Mouse (Mus musculus): ENCODE measurements around the gene Dse. TPM values are rescaled to one million over a fixed set of nuclear protein-coding genes. Genes with fewer than 3 reads are reported as not detected.

Dse gene
- total and polyA plus RNA-seq, 2 experiments, result 4.4 to 12.5 TPM

DNA sequence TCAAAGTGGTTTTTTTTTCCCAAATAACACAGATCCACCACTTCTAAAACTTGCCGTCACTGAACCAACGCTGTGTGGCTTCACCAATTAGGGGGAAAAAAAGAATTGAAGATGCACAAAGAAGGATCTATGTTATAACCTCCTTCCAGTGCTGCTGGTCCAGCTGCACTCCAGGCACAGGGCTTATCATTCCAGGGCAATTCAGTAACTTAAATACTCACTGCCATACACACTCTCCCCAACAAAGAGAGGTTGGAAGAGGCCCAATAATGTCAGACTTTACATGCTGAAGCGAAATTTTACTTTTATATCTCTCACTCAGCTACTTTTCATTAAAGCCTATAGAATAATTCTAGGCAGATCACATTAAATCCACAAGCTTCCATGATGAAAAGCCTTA is 8.9 kb downstream of the Dse start:
- Histone ChIP-seq H3K4me3 (ENCODE audit: insufficient read depth, low read depth, low read length) (no peak overlapping the region), H3K4me1 (ENCODE audit: control insufficient read depth, insufficient read depth, low read length) (peaks cover 4% of the 10 kb centered on the region; the same call in 1 of the 2 replicates), H3K9ac (ENCODE audit: low read depth, low read length) (no peak overlapping the region), H3K36me3 (ENCODE audit: control insufficient read depth, insufficient read depth, low read length) (no peaks in the 10 kb centered on the region), H3K79me2 (ENCODE audit: control insufficient read depth, insufficient read depth, low read length) (no peaks in the 10 kb centered on the region; the same call in 1 of the 2 replicates), H3K27me3 (ENCODE audit: control insufficient read depth, insufficient read depth, low read length) (no peaks in the 10 kb centered on the region), H3K27ac (replicated peaks; ENCODE audit: insufficient read depth, low read depth, low read length) (peak overlapping the region; percentile 49)
- TF ChIP-seq CTCF (IDR thresholded peaks at IDR 0.05; ENCODE audit: low read depth, low read length), result no peak
- no peak for TF ChIP-seq POLR2A (IDR thresholded peaks at IDR 0.05; ENCODE audit: extremely low read depth, insufficient read depth, low read length)
- no peak for DNase-seq (ENCODE audit: extremely low read depth, low read depth, low spot score)
- WGBS, result 63% methylated on average over 3 of the region's 3 CpGs

DNA sequence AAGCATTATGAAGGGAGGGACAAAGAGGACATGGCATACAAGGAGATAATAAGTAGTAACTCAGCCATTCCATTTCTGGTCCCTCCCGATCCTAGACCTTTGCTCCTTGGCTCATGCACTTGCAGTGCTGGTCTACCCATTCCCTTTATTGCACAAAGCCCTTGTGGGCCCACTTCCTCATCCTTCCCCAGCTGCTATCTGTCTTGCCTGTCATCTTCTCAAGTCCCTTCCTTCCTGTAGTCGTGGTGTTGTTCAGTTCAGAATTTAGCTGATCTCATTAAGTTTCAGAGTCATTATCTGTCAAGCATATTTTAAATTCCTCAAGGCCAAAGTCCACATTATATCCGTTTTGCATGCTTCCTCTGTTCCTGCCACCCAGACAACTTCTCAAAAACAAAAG is 9.5 kb downstream of the Dse start:
- Histone ChIP-seq H3K27ac (replicated peaks; ENCODE audit: insufficient read depth, low read depth, low read length) (peak overlapping the region; percentile 15), H3K27me3 (ENCODE audit: control insufficient read depth, insufficient read depth, low read length) (no peaks in the 10 kb centered on the region)
- DNase-seq (ENCODE audit: extremely low read depth, low read depth, low spot score), result peak; percentile 68

GRCm38 (mm10) chr10:34197269-34197668 is 10.2 kb downstream of the Dse start:
- no peaks in the 10 kb centered on the region for H3K36me3 ChIP-seq (ENCODE audit: control insufficient read depth, insufficient read depth, low read length)
- DNase-seq (ENCODE audit: extremely low read depth, low read depth, low spot score), result no peak
- H3K9ac ChIP-seq (ENCODE audit: low read depth, low read length), result no peak overlapping the region
- no peaks in the 10 kb centered on the region; the same call in 1 of the 2 replicates for H3K79me2 ChIP-seq (ENCODE audit: control insufficient read depth, insufficient read depth, low read length)
- H3K27ac ChIP-seq (replicated peaks; ENCODE audit: insufficient read depth, low read depth, low read length), result peak overlapping the region; percentile 54
- H3K27me3 ChIP-seq (ENCODE audit: control insufficient read depth, insufficient read depth, low read length), result no peaks in the 10 kb centered on the region
- no peak overlapping the region for H3K4me3 ChIP-seq (ENCODE audit: insufficient read depth, low read depth, low read length)
- WGBS, result 62% methylated on average over 3 of the region's 3 CpGs
- H3K4me1 ChIP-seq (ENCODE audit: control insufficient read depth, insufficient read depth, low read length), result peaks cover 4% of the 10 kb centered on the region; the same call in 1 of the 2 replicates
- no peak for TF ChIP-seq CTCF (IDR thresholded peaks at IDR 0.05; ENCODE audit: low read depth, low read length)
- no peak for TF ChIP-seq POLR2A (IDR thresholded peaks at IDR 0.05; ENCODE audit: extremely low read depth, insufficient read depth, low read length)

More for the DNA sequence above, 9.5 kb downstream of the Dse start:
- 38% methylated on average over 3 of the region's 3 CpGs for WGBS
- H3K4me1 ChIP-seq (ENCODE audit: control insufficient read depth, insufficient read depth, low read length), result peaks cover 4% of the 10 kb centered on the region; the same call in 1 of the 2 replicates
- no peaks in the 10 kb centered on the region for H3K36me3 ChIP-seq (ENCODE audit: control insufficient read depth, insufficient read depth, low read length)
- no peaks in the 10 kb centered on the region; the same call in 1 of the 2 replicates for H3K79me2 ChIP-seq (ENCODE audit: control insufficient read depth, insufficient read depth, low read length)
- H3K9ac ChIP-seq (ENCODE audit: low read depth, low read length), result no peak overlapping the region
- TF ChIP-seq CTCF (IDR thresholded peaks at IDR 0.05; ENCODE audit: low read depth, low read length) (no peak), POLR2A (IDR thresholded peaks at IDR 0.05; ENCODE audit: extremely low read depth, insufficient read depth, low read length) (no peak)
- no peak overlapping the region for H3K4me3 ChIP-seq (ENCODE audit: insufficient read depth, low read depth, low read length)

GRCm38 (mm10) chr10:34194957-34195356 is 12.6 kb downstream of the Dse start:
- TF ChIP-seq POLR2A (IDR thresholded peaks at IDR 0.05; ENCODE audit: extremely low read depth, insufficient read depth, low read length), result no peak
- no peak for TF ChIP-seq CTCF (IDR thresholded peaks at IDR 0.05; ENCODE audit: low read depth, low read length)
- Histone ChIP-seq H3K27me3 (ENCODE audit: control insufficient read depth, insufficient read depth, low read length) (no peaks in the 10 kb centered on the region), H3K4me1 (ENCODE audit: control insufficient read depth, insufficient read depth, low read length) (peaks cover 4% of the 10 kb centered on the region; the same call in 1 of the 2 replicates), H3K27ac (replicated peaks; ENCODE audit: insufficient read depth, low read depth, low read length) (no peak overlapping the region), H3K9ac (ENCODE audit: low read depth, low read length) (no peak overlapping the region), H3K4me3 (ENCODE audit: insufficient read depth, low read depth, low read length) (no peak overlapping the region), H3K36me3 (ENCODE audit: control insufficient read depth, insufficient read depth, low read length) (no peaks in the 10 kb centered on the region), H3K79me2 (ENCODE audit: control insufficient read depth, insufficient read depth, low read length) (no peaks in the 10 kb centered on the region; the same call in 1 of the 2 replicates)
- 55% methylated on average over 2 of the region's 2 CpGs for WGBS
- no peak for DNase-seq (ENCODE audit: extremely low read depth, low read depth, low spot score)

GRCm38 (mm10) chr10:34194503-34194902 is 13.0 kb downstream of the Dse start:
- H3K4me1 ChIP-seq (ENCODE audit: control insufficient read depth, insufficient read depth, low read length), result peaks cover 4% of the 10 kb centered on the region; the same call in 1 of the 2 replicates
- no peak overlapping the region for H3K27ac ChIP-seq (replicated peaks; ENCODE audit: insufficient read depth, low read depth, low read length)
- H3K9ac ChIP-seq (ENCODE audit: low read depth, low read length), result no peak overlapping the region
- DNase-seq (ENCODE audit: extremely low read depth, low read depth, low spot score), result no peak
- H3K36me3 ChIP-seq (ENCODE audit: control insufficient read depth, insufficient read depth, low read length), result no peaks in the 10 kb centered on the region
- H3K79me2 ChIP-seq (ENCODE audit: control insufficient read depth, insufficient read depth, low read length), result no peaks in the 10 kb centered on the region; the same call in 1 of the 2 replicates
- H3K27me3 ChIP-seq (ENCODE audit: control insufficient read depth, insufficient read depth, low read length), result no peaks in the 10 kb centered on the region
- TF ChIP-seq POLR2A (IDR thresholded peaks at IDR 0.05; ENCODE audit: extremely low read depth, insufficient read depth, low read length) (no peak), CTCF (IDR thresholded peaks at IDR 0.05; ENCODE audit: low read depth, low read length) (no peak)
- H3K4me3 ChIP-seq (ENCODE audit: insufficient read depth, low read depth, low read length), result no peak overlapping the region
- WGBS, result 79% methylated on average over 5 of the region's 5 CpGs

DNA sequence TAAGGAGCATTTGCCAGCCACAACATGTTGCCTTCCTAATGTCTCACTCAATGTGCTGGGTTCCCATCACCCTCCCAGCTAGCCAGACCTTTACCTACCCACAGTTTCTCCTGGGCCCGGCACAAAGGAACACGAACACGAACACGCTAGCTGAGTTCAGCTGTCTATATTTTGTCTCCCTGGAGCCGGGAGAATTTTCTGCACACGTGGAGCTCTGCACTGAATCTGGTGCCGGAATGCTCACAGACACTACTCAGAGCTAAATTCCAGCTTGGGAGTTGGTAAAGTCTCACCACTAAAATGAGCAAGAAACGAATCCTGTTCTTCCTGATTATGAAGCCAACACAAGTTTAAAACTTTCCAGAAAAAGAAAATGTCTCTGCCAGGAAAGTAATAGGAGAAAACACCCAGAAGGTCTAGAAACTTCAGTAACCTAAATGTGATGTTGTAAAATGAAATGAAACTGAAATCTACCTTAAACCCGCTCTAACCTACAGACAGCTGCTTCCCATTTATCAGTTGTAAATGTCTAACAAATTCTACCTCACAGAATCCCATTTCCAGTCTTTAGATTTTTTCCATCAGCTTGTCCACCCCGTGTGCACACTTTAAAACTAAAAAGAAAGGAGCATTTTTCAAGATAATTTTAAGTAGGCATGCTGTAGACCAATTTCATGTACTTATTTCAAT is 20.8 kb downstream of the Dse start:
- H3K4me3 ChIP-seq (ENCODE audit: insufficient read depth, low read depth, low read length), result no peak overlapping the region
- TF ChIP-seq CTCF (IDR thresholded peaks at IDR 0.05; ENCODE audit: low read depth, low read length), result no peak
- H3K4me1 ChIP-seq (ENCODE audit: control insufficient read depth, insufficient read depth, low read length), result peaks cover 8% of the 10 kb centered on the region
- H3K79me2 ChIP-seq (ENCODE audit: control insufficient read depth, insufficient read depth, low read length), result peaks cover 3% of the 10 kb centered on the region; the same call in 1 of the 2 replicates
- no peaks in the 10 kb centered on the region for H3K36me3 ChIP-seq (ENCODE audit: control insufficient read depth, insufficient read depth, low read length)
- no peak overlapping the region for H3K9ac ChIP-seq (ENCODE audit: low read depth, low read length)
- no peak for DNase-seq (ENCODE audit: extremely low read depth, low read depth, low spot score)
- WGBS, result 75% methylated on average over 10 of the region's 10 CpGs
- no peaks in the 10 kb centered on the region for H3K27me3 ChIP-seq (ENCODE audit: control insufficient read depth, insufficient read depth, low read length)
- no peak overlapping the region; the same call in 1 of the 2 replicates for H3K27ac ChIP-seq (replicated peaks; ENCODE audit: insufficient read depth, low read depth, low read length)

Data from liver, adult 2 months (tissue).